Mouse (Mus musculus): ENCODE data around the gene Il1r1. TPM values are rescaled to one million over a fixed set of nuclear protein-coding genes. Genes with fewer than 3 reads are reported as not detected.
A peak's percentile ranks its signal among the peaks of the same experiment; 100 is the strongest.
"Not testable (repeated sequence)": the region's sequence is repeated elsewhere in the genome, so short reads cannot be mapped to it uniquely, and the experiment has no call there.

Il1r1 gene
- total RNA-seq, 2 experiments from 2014 or later, result 2.0 to 2.8 TPM

GRCm38 (mm10) chr1:40270415-40270814 is 45.5 kb downstream of the Il1r1 start:
- DNase-seq (ENCODE audit: low spot score in 2 of 2), result peak in 1 of 2 experiments; percentile 7

DNA sequence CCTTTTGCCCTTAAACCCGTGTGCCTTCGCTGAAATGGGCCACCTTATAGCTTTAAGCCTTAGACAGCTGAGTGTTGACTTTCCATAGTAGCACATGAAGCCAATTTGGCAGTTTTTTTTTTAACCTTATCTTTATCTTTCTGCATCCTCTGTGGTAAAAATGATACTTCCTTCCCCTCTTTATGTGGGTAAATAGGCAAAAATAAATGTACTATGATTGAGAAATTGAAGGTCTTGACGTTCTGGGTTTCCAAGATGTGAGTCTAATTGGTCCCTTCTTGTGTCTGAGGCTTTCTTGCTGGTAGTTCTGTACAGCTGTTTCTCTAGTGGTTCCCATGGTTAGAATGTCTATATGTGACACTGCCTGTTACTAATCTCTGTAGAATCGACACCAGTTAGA is 46.2 kb downstream of the Il1r1 start:
- DNase-seq (ENCODE audit: low spot score in 2 of 2), result no peak

GRCm38 (mm10) chr1:40271486-40272055 is 46.7 kb downstream of the Il1r1 start:
- DNase-seq (ENCODE audit: low spot score in 2 of 2), result no peak

DNA sequence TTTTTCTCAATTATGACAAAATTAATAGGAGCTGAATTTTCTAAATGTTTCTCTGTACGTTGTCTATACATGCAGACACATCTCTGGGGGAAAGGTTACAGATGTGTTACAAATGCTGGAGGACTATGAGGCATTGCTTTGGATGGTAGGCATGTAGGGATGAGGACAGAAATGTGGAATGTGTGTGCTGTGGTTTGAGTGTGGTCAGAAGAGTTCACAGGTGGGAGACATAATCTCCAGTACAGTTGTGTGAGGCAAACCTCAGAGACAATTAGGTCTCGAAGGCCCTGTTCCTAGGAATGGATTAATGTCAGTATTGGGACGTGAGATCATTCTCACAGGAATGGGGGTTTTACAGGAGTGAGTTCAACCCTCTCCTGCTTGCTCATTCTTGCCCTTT is 47.3 kb downstream of the Il1r1 start:
- DNase-seq (ENCODE audit: low spot score in 2 of 2), result no peak

- no peak for DNase-seq (ENCODE audit: low spot score in 2 of 2)
Measured at GRCm38 (mm10) chr1:40273491-40273890, 48.6 kb downstream of the Il1r1 start.

GRCm38 (mm10) chr1:40275285-40276013 is 50.6 kb downstream of the Il1r1 start:
- no peak for DNase-seq (ENCODE audit: low spot score in 2 of 2)

- DNase-seq (ENCODE audit: low spot score in 2 of 2), result no peak
Measured at GRCm38 (mm10) chr1:40277944-40278343, 53.1 kb downstream of the Il1r1 start.

DNA sequence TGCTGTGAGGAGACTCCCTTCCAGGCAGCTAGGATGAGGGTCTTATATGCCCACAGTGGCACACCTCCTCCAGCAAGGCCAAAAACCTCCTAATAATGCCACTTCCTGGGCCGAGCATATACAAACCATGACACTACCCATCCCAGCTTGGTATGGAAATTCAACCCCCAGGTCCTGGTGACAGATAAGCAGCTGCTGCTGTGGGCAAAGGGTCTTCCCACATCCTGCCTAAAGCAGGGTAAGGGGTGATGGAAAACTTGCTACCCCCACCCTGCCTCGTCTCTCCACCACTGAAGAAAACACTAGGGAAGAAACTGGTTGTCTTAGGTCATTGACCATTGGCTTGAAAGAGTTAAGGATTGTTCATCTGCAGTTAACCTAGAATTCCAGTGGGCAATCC is 53.8 kb downstream of the Il1r1 start:
- no peak for DNase-seq (ENCODE audit: low spot score in 2 of 2)

- no peak for DNase-seq (ENCODE audit: low spot score in 2 of 2)
Measured at GRCm38 (mm10) chr1:40279182-40279743, 54.4 kb downstream of the Il1r1 start.

GRCm38 (mm10) chr1:40281950-40282349 is 57.1 kb downstream of the Il1r1 start:
- DNase-seq (ENCODE audit: low spot score in 2 of 2), result no peak

DNA sequence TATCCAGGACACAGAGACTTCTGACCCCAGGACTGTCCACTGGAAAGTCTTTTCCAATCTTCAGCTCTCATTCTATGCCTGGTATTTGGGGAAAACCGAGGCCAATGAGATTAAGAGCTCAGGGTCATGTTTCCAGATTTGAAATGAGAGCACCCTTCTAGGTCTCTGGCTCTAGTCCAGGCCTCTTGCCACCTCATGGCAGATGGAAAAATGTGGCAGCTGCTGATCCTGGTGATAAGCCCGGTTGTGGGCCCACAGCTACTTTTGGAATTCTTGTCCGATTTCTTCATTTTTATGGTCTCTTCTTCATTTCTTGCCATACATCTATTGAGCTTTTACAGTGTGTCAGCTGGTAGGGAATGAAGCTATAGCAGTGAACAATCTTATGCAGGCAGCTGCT is 57.5 kb downstream of the Il1r1 start:
- DNase-seq (ENCODE audit: low spot score in 2 of 2), result no peak

- DNase-seq (ENCODE audit: low spot score in 2 of 2), result no peak
Measured at GRCm38 (mm10) chr1:40283995-40284394, 59.1 kb downstream of the Il1r1 start.

GRCm38 (mm10) chr1:40290489-40291255 is 65.8 kb downstream of the Il1r1 start:
- DNase-seq (ENCODE audit: low spot score in 2 of 2), result no peak

DNA sequence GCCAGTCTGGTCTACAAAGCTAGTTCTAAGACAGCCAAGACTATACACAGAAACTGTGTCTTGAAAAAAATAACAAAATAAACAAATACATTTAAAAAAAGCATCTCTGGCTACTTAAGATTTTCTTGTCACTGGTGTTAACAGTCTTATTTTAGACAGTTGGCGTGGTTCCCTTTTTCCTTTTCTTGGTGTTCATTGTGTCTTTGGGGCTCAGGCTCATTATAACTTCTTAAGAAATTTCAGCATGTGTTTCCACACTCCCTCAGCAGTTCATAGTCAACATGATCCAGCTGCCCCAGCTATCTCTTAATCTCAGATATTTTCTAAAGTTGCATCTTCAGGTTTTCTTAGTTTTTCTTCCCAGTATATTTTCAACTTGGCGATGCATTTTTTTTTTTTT is 67.4 kb downstream of the Il1r1 start:
- no peak for DNase-seq (ENCODE audit: low spot score in 2 of 2)

GRCm38 (mm10) chr1:40293891-40294290 is 69.0 kb downstream of the Il1r1 start:
- DNase-seq (ENCODE audit: low spot score in 2 of 2), result no peak

DNA sequence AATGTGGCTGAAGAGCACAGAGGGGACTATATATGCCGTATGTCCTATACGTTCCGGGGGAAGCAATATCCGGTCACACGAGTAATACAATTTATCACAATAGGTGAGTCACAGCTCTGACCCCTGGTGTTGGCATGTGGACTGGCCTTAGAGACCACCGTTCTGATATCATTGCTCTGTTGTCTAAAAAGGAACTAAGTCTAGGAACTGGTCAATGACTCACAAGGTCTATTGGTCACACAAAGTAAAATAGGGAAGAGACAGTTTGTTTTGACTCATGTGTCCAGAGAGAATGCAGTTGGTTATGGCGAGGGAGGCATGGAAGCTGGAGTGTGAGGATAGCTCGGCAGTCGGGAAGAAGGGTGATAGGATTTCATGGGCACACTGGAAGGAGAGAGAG is 69.9 kb downstream of the Il1r1 start:
- DNase-seq (ENCODE audit: low spot score in 2 of 2), result no peak

DNA sequence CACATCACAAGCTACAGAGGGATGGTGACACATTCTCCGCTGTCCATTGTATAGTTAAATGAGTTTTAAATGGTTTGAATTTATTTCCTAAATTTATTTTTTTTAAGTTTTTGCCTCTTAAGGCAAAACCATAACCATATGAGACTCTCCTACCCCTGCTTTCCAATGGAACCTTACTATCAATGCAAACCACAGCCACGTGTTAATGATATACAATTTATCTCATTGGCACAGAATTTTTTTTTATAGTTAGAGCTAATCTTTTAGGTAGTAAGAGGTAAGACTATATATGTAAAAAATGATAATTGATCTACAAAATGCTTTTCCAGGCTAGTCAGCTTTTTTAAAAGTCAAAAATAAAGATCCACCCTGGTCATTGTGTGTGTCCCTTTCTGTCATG is 73.2 kb downstream of the Il1r1 start:
- DNase-seq (ENCODE audit: low spot score in 2 of 2), result no peak

- no peak for DNase-seq (ENCODE audit: low spot score in 2 of 2)
Measured at GRCm38 (mm10) chr1:40303179-40303866, 78.4 kb downstream of the Il1r1 start.

- not testable (repeated sequence) for DNase-seq (ENCODE audit: low spot score in 2 of 2)
Measured at GRCm38 (mm10) chr1:40304321-40304720, 79.4 kb downstream of the Il1r1 start.

DNA sequence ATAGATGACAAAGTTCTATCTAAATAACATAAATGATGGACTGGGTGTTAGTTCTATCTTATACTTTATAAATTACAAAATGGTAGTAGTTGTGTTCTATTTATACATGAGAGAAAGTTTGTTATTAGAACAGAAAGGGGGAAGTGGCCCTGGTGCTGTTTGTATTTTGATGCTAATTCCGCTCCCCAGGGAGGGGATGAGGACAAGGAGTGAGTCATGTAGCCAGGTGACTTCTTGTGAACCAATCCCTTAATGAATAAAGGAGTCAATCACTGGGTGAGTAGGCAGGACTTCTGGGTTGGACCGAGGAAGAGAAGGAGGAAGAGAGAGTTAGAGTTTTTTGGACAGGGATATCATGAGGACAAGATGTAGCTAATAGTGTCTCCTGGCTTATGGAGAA is 81.2 kb downstream of the Il1r1 start:
- DNase-seq (ENCODE audit: low spot score in 2 of 2), result no peak

DNA sequence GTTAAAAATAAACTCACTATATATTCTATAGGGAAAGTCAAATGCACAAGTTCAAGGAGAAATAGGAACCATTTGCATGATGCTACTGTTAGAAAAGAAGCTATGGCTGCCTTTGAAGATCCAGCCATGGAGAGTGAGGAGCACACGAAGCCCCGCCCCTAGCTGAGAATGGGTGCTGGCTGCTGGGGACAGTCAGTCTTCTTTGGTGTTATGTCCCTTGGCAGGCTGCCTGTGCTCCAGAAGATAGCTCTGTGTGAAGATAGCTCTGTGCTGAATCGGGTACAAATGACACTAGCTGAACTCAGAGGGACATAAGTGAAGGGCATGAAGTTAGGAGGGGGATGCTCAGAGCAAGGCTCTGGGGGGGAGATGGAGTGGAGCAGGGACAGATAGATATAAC is 86.2 kb downstream of the Il1r1 start:
- DNase-seq (ENCODE audit: low spot score in 2 of 2), result no peak
